Mouse (Mus musculus): ENCODE measurements at regions not wholly inside any gene's neighbourhood (a gene's known extent, or its start where the extent isn't known, plus 50 kb on each side); places are given as distances from the start of the nearest gene placed in this dataset.

DNA sequence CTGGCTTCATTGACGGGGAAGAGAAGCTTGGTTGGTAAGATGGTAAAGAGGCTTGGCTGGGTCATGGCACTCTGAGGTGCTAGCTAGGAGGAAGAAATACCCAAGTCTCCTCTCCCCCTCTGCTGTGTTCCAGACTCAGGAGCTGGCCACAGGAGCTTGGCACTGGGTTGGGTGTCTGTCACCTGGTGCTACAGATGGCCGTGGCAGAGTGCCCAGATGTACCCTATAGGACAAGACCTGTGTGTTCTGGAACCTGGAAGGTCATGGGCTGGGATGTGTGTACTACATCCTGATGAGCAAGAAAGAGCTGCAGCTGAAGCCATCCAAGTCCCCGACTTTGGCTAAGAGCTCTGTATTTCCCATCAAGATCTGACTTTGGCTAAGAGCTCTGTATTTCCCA, 72.4 kb downstream of the Nupl2 start:
- no peak for DNase-seq (ENCODE audit: low spot score in 2 of 2)

DNA sequence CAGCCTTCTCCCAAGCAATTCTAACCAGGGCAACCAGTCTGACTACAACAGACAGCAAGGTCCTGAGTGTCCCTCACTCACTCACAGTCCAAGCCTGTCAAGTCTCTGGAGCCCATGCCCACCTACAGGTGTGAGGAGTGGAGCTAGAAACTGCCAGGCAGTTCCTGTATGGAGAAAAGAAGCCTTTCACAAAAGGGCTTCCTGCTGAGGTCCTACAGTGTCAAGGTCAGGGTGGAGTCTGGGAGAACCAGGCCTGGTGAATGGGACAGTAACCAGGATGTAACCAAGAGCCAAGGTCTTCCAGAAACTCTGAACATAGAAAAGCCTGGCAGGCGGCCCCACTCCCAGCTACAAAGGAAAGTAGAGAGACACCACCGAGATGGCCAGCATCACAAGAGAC, 74.2 kb downstream of the Nupl2 start:
- no peak for DNase-seq (ENCODE audit: low spot score in 2 of 2)

DNA sequence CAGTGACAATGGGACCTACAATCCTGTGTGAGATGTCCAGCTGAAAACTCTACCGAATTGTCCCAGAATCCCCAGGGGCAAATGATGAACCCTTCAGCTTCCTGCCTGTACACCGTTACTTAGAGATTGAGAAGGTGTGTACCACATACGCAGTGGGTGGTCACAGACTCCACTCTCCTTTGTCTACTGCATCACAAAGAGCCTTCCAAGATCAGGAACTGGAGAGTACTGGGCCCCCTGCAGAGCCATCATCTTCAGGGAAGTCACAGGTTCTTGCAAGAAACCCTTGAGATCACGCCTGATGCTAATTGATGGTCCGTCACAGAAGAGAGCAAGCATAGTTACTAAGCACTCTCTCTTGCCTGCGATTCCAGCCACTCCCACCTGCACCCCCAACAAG, 79.4 kb downstream of the Nupl2 start:
- DNase-seq (ENCODE audit: low spot score in 2 of 2): no peak

DNA sequence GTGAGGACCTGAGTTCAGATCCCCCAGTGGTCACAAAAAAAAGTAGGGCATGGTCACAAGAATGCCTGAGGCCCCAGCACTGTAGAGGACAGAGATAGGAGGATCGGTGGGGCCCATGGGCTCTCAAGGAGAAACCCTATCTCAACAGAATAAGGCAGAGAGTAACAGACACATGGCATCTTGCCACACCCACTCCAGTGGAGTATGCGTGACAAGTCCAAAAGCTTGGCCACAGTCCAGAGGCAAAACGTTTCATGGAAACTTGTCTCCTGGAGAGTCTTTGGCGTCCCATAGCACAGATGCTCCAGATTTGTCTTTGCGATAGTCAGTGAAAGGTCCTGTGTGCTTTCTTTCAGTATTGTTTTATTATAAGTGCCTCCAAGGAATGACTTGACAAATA, 90.7 kb downstream of the Nupl2 start:
- no peak for DNase-seq (ENCODE audit: low spot score in 2 of 2)

DNA sequence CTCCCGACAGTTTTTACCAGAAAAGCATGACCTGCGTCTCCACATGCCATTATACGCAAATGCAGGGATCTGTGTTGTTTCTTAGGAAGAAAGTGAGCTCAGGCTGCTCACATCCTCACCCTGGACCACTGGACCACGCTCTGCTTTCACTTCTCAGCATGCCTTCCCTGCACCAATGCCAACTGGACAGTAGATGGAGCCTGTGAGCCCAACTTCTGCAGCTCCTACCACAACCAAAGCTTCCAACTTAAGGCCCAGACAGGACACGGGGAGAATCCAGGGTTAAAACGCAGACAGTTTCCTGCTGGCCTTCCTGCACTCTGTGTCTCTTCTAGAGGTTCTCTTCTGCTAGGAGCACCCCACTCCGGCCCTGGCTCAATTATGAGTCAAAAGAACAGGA, 90.3 kb downstream of the Kcnh2 start:
- DNase-seq (ENCODE audit: low spot score in 2 of 2): peak; percentile 33 to 50

DNA sequence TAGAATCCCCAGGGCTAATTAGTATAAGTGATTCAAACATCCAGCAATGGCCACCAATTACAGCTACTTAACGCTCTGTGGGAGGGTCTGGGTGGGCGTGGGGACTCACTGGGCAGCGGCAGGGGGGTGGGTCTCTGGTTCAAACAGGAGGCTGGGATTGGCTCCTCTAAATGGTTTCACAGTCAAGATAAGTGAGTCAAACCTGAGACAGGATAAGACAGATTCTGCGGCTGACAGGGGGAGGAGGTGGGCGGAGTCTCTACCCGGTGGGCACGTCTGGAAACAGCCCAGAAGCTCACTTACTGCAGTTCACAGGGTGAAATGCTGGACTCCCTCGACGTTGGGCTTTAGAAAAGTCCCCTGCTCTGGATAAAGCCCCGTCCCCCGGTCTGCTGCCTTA, 89.3 kb downstream of the Kcnh2 start:
- DNase-seq (ENCODE audit: low spot score in 2 of 2): no peak

DNA sequence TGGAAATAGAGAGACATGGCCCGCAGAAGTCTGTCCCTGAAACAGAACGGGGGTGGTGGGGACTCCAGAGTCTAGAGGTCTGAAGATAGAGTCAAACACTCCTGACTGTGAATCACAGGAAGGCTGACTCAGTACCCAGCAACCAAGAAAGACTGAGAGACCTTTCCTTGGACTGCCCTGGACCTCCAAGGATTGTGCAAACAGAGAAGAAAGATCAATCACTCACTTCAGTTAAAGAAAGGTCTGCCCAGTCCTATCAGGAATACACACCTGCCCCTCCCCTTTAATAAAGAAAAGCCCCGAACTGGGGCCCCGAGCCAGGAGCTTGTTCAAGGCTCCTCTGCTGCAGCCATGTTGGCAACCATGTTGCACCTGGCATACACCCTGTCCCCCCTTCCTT, 87.3 kb downstream of the Kcnh2 start:
- DNase-seq (ENCODE audit: low spot score in 2 of 2): no peak

DNA sequence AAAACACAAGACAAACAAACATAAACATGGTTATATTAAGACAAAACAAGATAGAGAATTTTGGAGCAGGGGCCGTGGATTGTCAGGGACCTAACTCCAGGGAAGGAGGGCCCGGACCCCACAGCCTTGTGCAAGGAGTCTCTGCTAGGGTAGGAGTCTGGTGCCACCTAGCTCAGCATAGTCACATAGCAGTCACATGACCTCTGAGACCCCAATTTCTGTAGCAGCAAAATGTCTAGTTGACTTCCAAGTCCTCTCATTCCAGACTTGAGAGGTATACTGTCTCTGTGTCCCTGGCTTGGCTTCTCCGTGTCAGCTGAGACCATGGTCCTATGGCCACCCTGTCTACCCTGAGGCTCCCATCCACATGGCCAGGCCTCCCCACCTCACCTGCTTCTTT, 86.0 kb downstream of the Kcnh2 start:
- no peak for DNase-seq (ENCODE audit: low spot score in 2 of 2)

DNA sequence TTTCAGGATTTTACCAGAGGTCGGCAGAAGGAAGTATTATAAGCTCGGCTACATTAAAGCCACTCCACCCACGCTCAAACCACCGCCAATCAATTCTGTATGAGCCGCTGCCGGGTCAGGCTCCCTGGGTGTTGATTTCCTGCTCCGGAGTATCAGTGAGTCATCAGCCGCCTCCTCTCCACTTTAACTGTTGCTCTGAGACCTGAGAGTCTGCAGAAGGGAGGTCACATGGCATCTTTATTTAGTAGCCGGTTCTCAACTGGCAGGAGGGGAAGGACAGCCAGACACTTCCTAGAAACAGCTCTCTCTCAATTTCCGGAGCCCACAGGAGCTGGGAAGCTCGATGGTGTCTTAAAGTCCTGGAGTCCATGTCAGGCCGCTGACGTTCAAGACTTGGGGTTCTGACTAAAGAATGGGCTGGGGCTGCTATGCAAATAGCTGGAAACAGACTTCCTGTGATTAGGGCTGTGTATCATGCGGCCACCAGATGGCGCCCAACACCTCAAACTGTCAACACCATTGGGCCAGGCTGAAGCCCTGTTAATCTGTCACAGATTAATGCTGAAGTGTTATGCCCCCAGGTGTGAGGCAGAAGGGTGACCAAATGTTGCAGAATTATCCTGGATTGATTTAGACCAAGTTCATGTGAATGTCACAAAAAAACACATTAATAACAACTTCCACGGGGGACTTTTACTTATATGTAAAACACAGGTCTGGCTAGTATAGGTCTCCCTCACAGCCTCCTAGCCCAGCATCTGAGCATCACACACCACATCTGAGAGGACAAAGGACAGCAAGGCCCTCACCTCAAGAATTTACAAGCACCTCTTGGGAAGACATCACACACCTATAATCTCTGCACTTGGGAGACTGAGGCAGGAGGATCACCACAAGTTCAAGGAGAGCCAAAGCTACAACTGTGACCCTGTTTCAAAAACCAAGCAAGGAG, 84.8 kb downstream of the Kcnh2 start:
- DNase-seq (ENCODE audit: low spot score in 2 of 2): peak; percentile 66 to 78
